17 mouse cellular contexts compared by ENCODE assay signal in the genomic region with DNA sequence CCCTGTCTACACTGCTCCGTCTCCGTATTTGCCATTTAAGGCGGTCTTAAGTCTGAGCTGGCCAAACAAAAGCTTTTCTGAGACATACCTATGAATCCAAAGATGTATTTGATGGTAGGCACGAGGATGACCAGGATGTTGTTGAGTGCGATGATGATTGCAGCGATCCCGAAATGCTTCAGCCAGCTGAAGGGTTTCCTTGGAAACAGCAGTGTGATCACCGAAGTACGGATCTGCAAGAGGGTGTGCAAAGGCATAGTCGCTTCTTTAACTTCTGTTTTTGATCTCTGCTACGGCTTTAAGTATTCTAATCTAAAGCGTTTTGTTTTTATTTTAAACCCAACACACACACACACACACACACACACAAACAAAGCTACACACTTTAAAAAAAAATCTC. TPM values are rescaled to one million over a fixed set of nuclear protein-coding genes. Genes with fewer than 3 reads are reported as not detected.
DNase-seq lines count a peak whose midpoint lies in the region; ATAC-seq and TF ChIP-seq lines count a peak whose summit lies in the region.
"Had no signal": no experiment of that assay in that cellular context is flagged by ENCODE, and none has a peak within 500 bp of the region (broad histone marks: within the 10 kb centered on the region; RNA-seq: fewer than 3 reads in every experiment).

No protein-coding gene starts in this region.

- intact Hi-C loops in left cerebral cortex, postnatal 14 days (cut with DNase I) = no loop called here

- no peak overlapping the region for H3K4me2 ChIP-seq in limb, embryonic 12.5 days
- H3K4me2 ChIP-seq: hindbrain, embryonic 12.5 days; neural tube, embryonic 13.5 days had no signal

- no peak for TF ChIP-seq POLR2A in brain, embryonic 14.5 days (IDR thresholded peaks at IDR 0.05; ENCODE audit: borderline replicate concordance, extremely low read depth, insufficient read depth, insufficient read length, poor library complexity, severe bottlenecking)

- peak; percentile 65 for DNase-seq in heart, adult 11 months
- DNase-seq in heart, adult 8-10 months (ENCODE audit: low spot score) = no peak
- DNase-seq in left cerebral cortex, postnatal 14 days (ENCODE audit: low spot score in 2 of 2) = peak; percentile 29 to 34
- no peak for DNase-seq in left cerebral cortex, adult 11 months (ENCODE audit: low spot score)
- DNase-seq in brain, embryonic 14.5 days (ENCODE audit: low read depth) = peak; percentile 37
- DNase-seq in c-Kit-positive CD71-positive TER-119-positive erythroid progenitor cells, embryonic 14.5 days (ENCODE audit: low spot score) = no peak
- no peak for DNase-seq in embryo, embryonic 9.5 days (ENCODE audit: extremely low spot score)
- DNase-seq: adrenal gland, postnatal 25 days; B cell, adult 2 months; cerebellum, adult 11 months; gastrocnemius, postnatal 25 days; kidney, adult 18-20 months; lung, adult 2 months; thymus, postnatal 36 days had no signal

- H3K9ac ChIP-seq in limb, embryonic 12.5 days (replicated peaks) = no peak overlapping the region
- H3K9ac ChIP-seq: hindbrain, embryonic 12.5 days; neural tube, embryonic 13.5 days had no signal

- no peak for ATAC-seq in limb, embryonic 12.5 days (ENCODE audit: insufficient number of reproducible peaks, insufficient read depth, low FRiP score, low TSS enrichment, low read depth)

- 81% methylated on average over 12 of the region's 12 CpGs for WGBS in limb, embryonic 12.5 days

- no peaks in the 10 kb centered on the region for H3K27me3 ChIP-seq in limb, embryonic 12.5 days
- H3K27me3 ChIP-seq: hindbrain, embryonic 12.5 days; neural tube, embryonic 13.5 days had no signal

- H3K4me1 ChIP-seq in limb, embryonic 12.5 days (replicated peaks) = peaks cover 51% of the 10 kb centered on the region

- peak overlapping the region; percentile 98 for H3K27ac ChIP-seq in limb, embryonic 12.5 days
- H3K27ac ChIP-seq: neural tube, embryonic 13.5 days had no signal

- H3K36me3 ChIP-seq in limb, embryonic 12.5 days = peaks cover 28% of the 10 kb centered on the region
- H3K36me3 ChIP-seq: hindbrain, embryonic 12.5 days; neural tube, embryonic 13.5 days had no signal

- H3K4me3 ChIP-seq in limb, embryonic 12.5 days (replicated peaks) = no peak overlapping the region
- H3K4me3 ChIP-seq: hindbrain, embryonic 12.5 days; neural tube, embryonic 13.5 days had no signal

- H3K9me3 ChIP-seq in limb, embryonic 12.5 days = no peaks in the 10 kb centered on the region
- H3K9me3 ChIP-seq: hindbrain, embryonic 12.5 days; neural tube, embryonic 13.5 days had no signal

- no peak for TF ChIP-seq CTCF in brain, embryonic 14.5 days (IDR thresholded peaks at IDR 0.05; ENCODE audit: borderline replicate concordance, extremely low read depth, insufficient read depth, insufficient read length)

RNA-seq across cellular contexts. Expression of a gene that starts 56.4 kb away (rescaled TPM):
- 1 to 10 TPM; 3.0 to 5.3 (median 3.7) TPM for total RNA-seq in heart, adult 8-10 months (2022)
- total RNA-seq in left cerebral cortex, postnatal 14 days (2021) = 1 to 10 TPM; 1.3 to 1.5 TPM
- polyA plus RNA-seq in brain, embryonic 14.5 days (2012; rRNA removed) = 4.9 and 6.6 TPM in 2 replicates
- 57.7 and 66.8 TPM in 2 replicates for polyA plus RNA-seq in limb, embryonic 12.5 days (2016; fragmentation: Nextera tagmentation; extraction: Ambion mirVana)

Comparison
In these comparisons a context has a peak if more than half of its experiments do, and no peak if none do; other contexts are left out.
1. DNase-seq: peak in heart, adult 11 months (single experiment), left cerebral cortex, postnatal 14 days (2 of 2) and brain, embryonic 14.5 days (single experiment); none in heart, adult 8-10 months (single experiment), left cerebral cortex, adult 11 months (single experiment), c-Kit-positive CD71-positive TER-119-positive erythroid progenitor cells, embryonic 14.5 days (single experiment) and embryo, embryonic 9.5 days (single experiment).